Comparison of ENCODE assay signal across 9 mouse cellular contexts in the genomic region with DNA sequence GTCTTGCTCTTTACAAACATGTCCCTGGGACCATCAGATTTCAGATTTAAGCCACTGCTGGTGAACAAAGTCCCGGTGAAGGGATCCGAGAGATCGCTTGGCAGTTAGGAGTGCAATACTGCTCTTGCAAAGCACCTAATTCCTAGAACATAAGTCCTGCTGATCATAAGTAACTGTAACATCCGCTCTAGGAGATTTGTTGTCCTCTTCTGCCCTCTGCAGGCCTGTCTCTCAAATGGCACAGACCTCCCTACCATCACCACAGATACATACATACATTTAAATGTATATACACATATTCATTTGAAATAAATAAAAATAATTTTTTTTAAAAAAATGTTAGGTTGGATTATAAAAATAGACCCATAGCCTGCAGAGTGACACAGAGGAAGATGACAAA. TPM values are rescaled to one million over a fixed set of nuclear protein-coding genes. Genes with fewer than 3 reads are reported as not detected.
DNase-seq lines count a peak whose midpoint lies in the region; ATAC-seq lines count a peak whose summit lies in the region.
"Had no signal": no experiment of that assay in that cellular context is flagged by ENCODE, and none has a peak within 500 bp of the region (broad histone marks: within the 10 kb centered on the region; RNA-seq: fewer than 3 reads in every experiment).

No protein-coding gene starts in this region.

- H3K4me2 ChIP-seq in midbrain, embryonic 15.5 days, result no peak overlapping the region

- ATAC-seq in inflammation-experienced regulatory T-cells, adult 6 months, result peak; percentile 95
- peak; percentile 86 for ATAC-seq in midbrain, embryonic 15.5 days (replicated peaks)

- no peak overlapping the region for H3K4me3 ChIP-seq in forebrain, embryonic 10.5 days
- no peak overlapping the region for H3K4me3 ChIP-seq in midbrain, embryonic 15.5 days
- H3K4me3 ChIP-seq: erythroblast, embryonic 14.5 days had no signal

- H3K27me3 ChIP-seq in forebrain, embryonic 10.5 days (ENCODE audit: poor library complexity, severe bottlenecking), result no peaks in the 10 kb centered on the region
- no peaks in the 10 kb centered on the region for H3K27me3 ChIP-seq in midbrain, embryonic 15.5 days (replicated peaks)

- no peaks in the 10 kb centered on the region for H3K4me1 ChIP-seq in forebrain, embryonic 10.5 days
- H3K4me1 ChIP-seq in midbrain, embryonic 15.5 days, result no peaks in the 10 kb centered on the region

- 59% methylated on average over 4 of the region's 4 CpGs for WGBS in forebrain, embryonic 10.5 days
- 45% methylated on average over 4 of the region's 4 CpGs for WGBS in midbrain, embryonic 15.5 days

- H3K27ac ChIP-seq in forebrain, embryonic 10.5 days, result no peak overlapping the region
- H3K27ac ChIP-seq in midbrain, embryonic 15.5 days, result no peak overlapping the region

- no peaks in the 10 kb centered on the region for H3K9me3 ChIP-seq in forebrain, embryonic 10.5 days
- H3K9me3 ChIP-seq in midbrain, embryonic 15.5 days, result no peaks in the 10 kb centered on the region

- H3K36me3 ChIP-seq in forebrain, embryonic 10.5 days (replicated peaks), result no peaks in the 10 kb centered on the region
- H3K36me3 ChIP-seq in midbrain, embryonic 15.5 days (replicated peaks), result no peaks in the 10 kb centered on the region

- DNase-seq in spleen, postnatal 10 days (ENCODE audit: low spot score in 2 of 2), result peak; percentile 7 to 47
- no peak for DNase-seq in spleen, postnatal 4 days (ENCODE audit: low spot score in 2 of 2)
- peak; percentile 25 for DNase-seq in adrenal gland, postnatal 25 days
- DNase-seq in forebrain, embryonic 10.5 days (ENCODE audit: extremely low spot score, low spot score), result peak; percentile 23
- DNase-seq in left cerebral cortex, adult 8-10 months (ENCODE audit: low spot score in 2 of 2), result peak; percentile 8 to 31
- peak; percentile 48 for DNase-seq in thymus, postnatal 0 days (ENCODE audit: low spot score)

- no peak overlapping the region for H3K9ac ChIP-seq in midbrain, embryonic 15.5 days

RNA-seq across cellular contexts. Expression of a gene that starts 21.3 kb away (rescaled TPM):
- total RNA-seq in adrenal gland, postnatal 25 days (2021), result not detected in 2 replicates
- not detected in 2 replicates for polyA plus RNA-seq in forebrain, embryonic 10.5 days (2016; fragmentation: Nextera tagmentation; extraction: Ambion mirVana)
- polyA plus RNA-seq in inflammation-experienced regulatory T-cells, adult 6 months (2017; shearing (Covaris generic)), result not detected
- total RNA-seq in left cerebral cortex, adult 8-10 months (2022), result under 1 TPM in 2 of 4 experiments, not detected in 2; 0.16 to 0.34 TPM
- polyA plus RNA-seq in midbrain, embryonic 15.5 days (2015; fragmentation: Nextera tagmentation; extraction: Ambion mirVana), result not detected in 2 replicates
- polyA plus RNA-seq in thymus, postnatal 0 days (2015; fragmentation: Nextera tagmentation; extraction: Ambion mirVana), result 0.18 and 0.28 TPM in 2 replicates
- polyA plus RNA-seq: erythroblast, embryonic 14.5 days had no signal

RNA-seq across cellular contexts. Expression of a gene that starts 29.0 kb away (rescaled TPM):
- total RNA-seq in adrenal gland, postnatal 25 days (2021), result 51.5 and 55.6 TPM in 2 replicates
- 50.2 and 52.2 TPM in 2 replicates for polyA plus RNA-seq in forebrain, embryonic 10.5 days (2016; fragmentation: Nextera tagmentation; extraction: Ambion mirVana)
- 10 to 100 TPM; 10.8 to 14.7 (median 11.7) TPM for polyA plus RNA-seq in inflammation-experienced regulatory T-cells, adult 6 months (2017; shearing (Covaris generic))
- total RNA-seq in left cerebral cortex, adult 8-10 months (2022), result 100 to 1,000 TPM; 105 to 125 (median 117) TPM
- 62.6 and 65.1 TPM in 2 replicates for polyA plus RNA-seq in midbrain, embryonic 15.5 days (2015; fragmentation: Nextera tagmentation; extraction: Ambion mirVana)
- polyA plus RNA-seq in thymus, postnatal 0 days (2015; fragmentation: Nextera tagmentation; extraction: Ambion mirVana), result 41.1 and 42.4 TPM in 2 replicates

Comparison
In these comparisons a context has a peak if more than half of its experiments do, and no peak if none do; other contexts are left out.
1. DNase-seq: peak in spleen, postnatal 10 days (2 of 2), adrenal gland, postnatal 25 days (single experiment), forebrain, embryonic 10.5 days (single experiment), left cerebral cortex, adult 8-10 months (2 of 2) and thymus, postnatal 0 days (single experiment); none in spleen, postnatal 4 days (0 of 2).